ENCODE assay signal across 32 mouse cellular contexts in genomic region chr9:116899403-116899802, GRCm38 (mm10).
"Had no signal": no experiment of that assay in that cellular context is flagged by ENCODE, and none has a peak within 500 bp of the region (broad histone marks: within the 10 kb centered on the region; RNA-seq: fewer than 3 reads in every experiment).

No protein-coding gene starts in this region.

- H3K9me3 ChIP-seq: limb, embryonic 10.5 days; limb, embryonic 12.5 days; limb, embryonic 13.5 days; limb, embryonic 15.5 days; liver, embryonic 12.5 days; liver, embryonic 13.5 days; liver, embryonic 15.5 days; lung, embryonic 15.5 days; midbrain, embryonic 10.5 days; midbrain, embryonic 12.5 days; midbrain, embryonic 13.5 days; midbrain, embryonic 15.5 days; neural tube, embryonic 12.5 days had no signal

- H3K36me3 ChIP-seq: limb, embryonic 10.5 days; limb, embryonic 12.5 days; limb, embryonic 13.5 days; limb, embryonic 15.5 days; liver, embryonic 12.5 days; liver, embryonic 13.5 days; liver, embryonic 15.5 days; lung, embryonic 15.5 days; midbrain, embryonic 10.5 days; midbrain, embryonic 12.5 days; midbrain, embryonic 13.5 days; midbrain, embryonic 15.5 days; neural tube, embryonic 12.5 days had no signal

- H3K9ac ChIP-seq: limb, embryonic 12.5 days; limb, embryonic 13.5 days; limb, embryonic 15.5 days; liver, embryonic 12.5 days; liver, embryonic 13.5 days; liver, embryonic 14.5 days; liver, embryonic 15.5 days; liver, postnatal 0 days; lung, embryonic 14.5 days; lung, embryonic 15.5 days; midbrain, embryonic 12.5 days; midbrain, embryonic 13.5 days; midbrain, embryonic 15.5 days; neural tube, embryonic 12.5 days had no signal

- H3K4me3 ChIP-seq: limb, embryonic 10.5 days; limb, embryonic 12.5 days; limb, embryonic 13.5 days; limb, embryonic 15.5 days; liver, embryonic 12.5 days; liver, embryonic 13.5 days; liver, embryonic 15.5 days; lung, embryonic 15.5 days; megakaryocyte, embryonic 14.5 days; midbrain, embryonic 10.5 days; midbrain, embryonic 12.5 days; midbrain, embryonic 13.5 days; midbrain, embryonic 15.5 days; myocyte; neural tube, embryonic 12.5 days had no signal

- H3K27me3 ChIP-seq: limb, embryonic 12.5 days; limb, embryonic 13.5 days; limb, embryonic 15.5 days; liver, embryonic 12.5 days; liver, embryonic 13.5 days; liver, embryonic 15.5 days; lung, embryonic 15.5 days; megakaryocyte, embryonic 14.5 days; midbrain, embryonic 12.5 days; midbrain, embryonic 13.5 days; midbrain, embryonic 15.5 days; neural tube, embryonic 12.5 days had no signal

- ATAC-seq: liver, embryonic 12.5 days; liver, postnatal 0 days; lung, postnatal 0 days; midbrain, embryonic 13.5 days; midbrain, embryonic 15.5 days; midbrain, embryonic 16.5 days had no signal

- H3K4me2 ChIP-seq: limb, embryonic 12.5 days; limb, embryonic 13.5 days; limb, embryonic 15.5 days; liver, embryonic 11.5 days; liver, embryonic 12.5 days; liver, embryonic 13.5 days; liver, embryonic 15.5 days; lung, embryonic 14.5 days; lung, embryonic 15.5 days; midbrain, embryonic 11.5 days; midbrain, embryonic 12.5 days; midbrain, embryonic 13.5 days; midbrain, embryonic 15.5 days; neural tube, embryonic 12.5 days had no signal

- H3K27ac ChIP-seq: limb, embryonic 10.5 days; limb, embryonic 12.5 days; limb, embryonic 13.5 days; limb, embryonic 15.5 days; liver, embryonic 12.5 days; liver, embryonic 13.5 days; liver, embryonic 14.5 days; liver, embryonic 15.5 days; lung, embryonic 15.5 days; macrophage; midbrain, embryonic 10.5 days; midbrain, embryonic 12.5 days; midbrain, embryonic 13.5 days; midbrain, embryonic 15.5 days; neural tube, embryonic 12.5 days had no signal

- H3K4me1 ChIP-seq: liver, embryonic 12.5 days; liver, embryonic 13.5 days; liver, embryonic 15.5 days; megakaryocyte, embryonic 14.5 days; midbrain, embryonic 10.5 days; midbrain, embryonic 12.5 days had no signal

- DNase-seq: left cerebral cortex, postnatal 4 days; liver; liver, embryonic 13.5 days; liver, postnatal 0 days; lung, adult 18-20 months; lung, adult 2 months; lung, embryonic 14.5 days; lung, postnatal 10 days; lung, postnatal 14 days; lung, postnatal 36 days; lung, postnatal 4 days; midbrain, embryonic 14.5 days had no signal
